Mouse (Mus musculus) liver, embryonic 14.5 days (tissue): ENCODE measurements around the gene Abca1. TPM values are rescaled to one million over a fixed set of nuclear protein-coding genes. Genes with fewer than 3 reads are reported as not detected.

Experiments
- ATAC-seq: fragments of 200-750 bp; cut with Nextera tagmentation; 2 replicates; pipeline ENCODE4 v1.8.0; 2017; ENCODE audit warnings: moderate number of reproducible peaks, mild to moderate bottlenecking, moderate library complexity; ENCODE audit not compliant: insufficient read depth
- DNase-seq, 3 experiments: peaks; one replicate each; pipeline ENCODE4 v3.0.0-alpha.2; 2012 to 2013; ENCODE audit warnings: low read depth in 3 of 3, low spot score in 3 of 3
- H3K27ac ChIP-seq: fragments of 300-500 bp; sonication (generic); 2 replicates; pipeline ENCODE4 v1.5.1; 2014; ENCODE audit warnings: moderate library complexity, mild to moderate bottlenecking, control low read depth, inconsistent platforms
- H3K27me3 ChIP-seq: fragments of 300-500 bp; sonication (generic); 2 replicates; pipeline ENCODE4 v1.6.1; 2014; ENCODE audit warnings: mild to moderate bottlenecking, low read length, moderate library complexity; ENCODE audit not compliant: control insufficient read depth, insufficient read depth
- H3K36me3 ChIP-seq: fragments of 300-500 bp; sonication (generic); replicated peaks from 2 replicates; pipeline ENCODE4 v1.6.1; 2014; ENCODE audit warnings: low read depth; ENCODE audit not compliant: control insufficient read depth, insufficient read depth
- H3K4me1 ChIP-seq, 2 experiments: fragments of 200-500 bp in 1 of 2; fragments of 300-500 bp in 1 of 2; sonication (generic) in 1 of 2; replicated peaks; 2 replicates each; pipeline ENCODE4 v1.6.1; 2012 to 2014; ENCODE audit warnings: antibody characterized with exemption in 1 of 2, inconsistent platforms in 1 of 2, low read length in 1 of 2; ENCODE audit not compliant: control insufficient read depth in 2 of 2, insufficient read depth in 2 of 2
- H3K4me2 ChIP-seq: fragments of 300-500 bp; sonication (generic); 2 replicates; pipeline ENCODE4 v1.6.1; 2014; ENCODE audit warnings: low read depth, mild to moderate bottlenecking, control low read depth, moderate library complexity
- H3K4me3 ChIP-seq, 2 experiments: fragments of 200-500 bp in 1 of 2; fragments of 300-500 bp in 1 of 2; sonication (generic) in 1 of 2; 2 replicates each; pipeline ENCODE4 v1.5.1; 2012 to 2014; ENCODE audit warnings: low read depth in 2 of 2, low read length in 2 of 2, mild to moderate bottlenecking in 2 of 2, control low read depth in 1 of 2, inconsistent platforms in 1 of 2, moderate library complexity in 1 of 2; ENCODE audit not compliant: insufficient read depth in 1 of 2
- H3K9ac ChIP-seq: fragments of 300-500 bp; sonication (generic); replicated peaks from 2 replicates; pipeline ENCODE4 v1.6.1; 2014; ENCODE audit warnings: mild to moderate bottlenecking, control low read depth, moderate library complexity
- H3K9me3 ChIP-seq: fragments of 300-500 bp; sonication (generic); 2 replicates; pipeline ENCODE4 v1.6.1; 2016; ENCODE audit warnings: low read length, mixed read lengths; ENCODE audit not compliant: control insufficient read depth
- CTCF ChIP-seq: IDR thresholded peaks from 2 replicates; pipeline ENCODE4 v1.5.1; 2016; ENCODE audit warnings: antibody characterized with exemption, low read depth, control low read depth
- EP300 ChIP-seq: IDR thresholded peaks from 2 replicates; pipeline ENCODE4 v1.6.1; 2016; ENCODE audit warnings: antibody characterized with exemption, low read depth
- WGBS: fragments of 180-500 bp; shearing (Covaris S2); extraction: QIAGEN DNeasy Blood & Tissue Kit; methylation state at CpG from one replicate; pipeline ENCODE4 v1.1.7; 2014; ENCODE audit not compliant: insufficient replicate concordance; 5-methylcytosine and 5-hydroxymethylcytosine counted together
- polyA plus RNA-seq, 2 experiments: library from polyadenylated mRNA; depleted of rRNA in 1 of 2; stranded (reverse) in 1 of 2; unstranded in 1 of 2; fragments of >200 nt; fragmentation: Nextera tagmentation in 1 of 2; extraction: Ambion mirVana in 1 of 2; gene quantifications; 2 replicates each; pipeline versions ENCODE4 v1.2.1 to v1.2.3; 2012 to 2014

The Abca1 gene
- polyA plus RNA-seq, 2 experiments: 7.0 to 12.0 TPM

- H3K36me3 ChIP-seq: no peaks in the 10 kb centered on the region; the same call in 1 of the 2 replicates
- H3K27me3 ChIP-seq: no peaks in the 10 kb centered on the region
- no peak overlapping the region for H3K4me2 ChIP-seq
- H3K4me1 ChIP-seq: no peaks in the 10 kb centered on the region
- ATAC-seq (no peak), DNase-seq (no peak)
- 38% methylated on average over 4 of the region's 4 CpGs for WGBS
- TF ChIP-seq CTCF (no peak), EP300 (no peak)
- H3K9ac ChIP-seq: no peak overlapping the region
- H3K4me3 ChIP-seq: no peak overlapping the region
- no peak overlapping the region for H3K27ac ChIP-seq
- H3K9me3 ChIP-seq: no peaks in the 10 kb centered on the region
These were observed 70.7 kb downstream of the Abca1 start for GRCm38 (mm10) chr4:53088999-53089398.

DNA sequence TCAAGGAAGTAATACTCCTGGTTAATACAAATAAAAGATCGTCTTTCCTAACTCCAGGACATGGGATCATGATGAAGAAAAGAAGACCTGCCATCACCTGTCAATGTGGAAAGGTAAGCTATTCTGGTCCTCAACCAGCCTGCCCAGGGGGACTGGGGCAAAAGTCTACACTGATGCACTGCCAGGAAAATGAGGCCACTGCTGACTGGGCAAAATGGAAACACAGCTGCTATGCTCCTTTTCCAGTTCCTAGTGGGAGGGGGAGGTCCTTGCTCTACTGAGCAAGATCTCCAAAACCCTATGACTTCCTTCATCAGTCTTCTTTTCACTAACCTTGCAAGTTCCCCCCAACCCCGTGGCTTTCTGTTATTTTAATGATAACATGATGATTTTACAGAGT is 73.1 kb downstream of the Abca1 start:
- no peaks in the 10 kb centered on the region for H3K4me1 ChIP-seq
- H3K9ac ChIP-seq: no peak overlapping the region
- H3K9me3 ChIP-seq: no peaks in the 10 kb centered on the region
- H3K36me3 ChIP-seq: no peaks in the 10 kb centered on the region; the same call in 1 of the 2 replicates
- no peaks in the 10 kb centered on the region for H3K27me3 ChIP-seq
- 49% methylated on average over 2 of the region's 2 CpGs for WGBS
- DNase-seq (no peak), ATAC-seq (no peak)
- TF ChIP-seq EP300 (no peak), CTCF (no peak)
- no peak overlapping the region for H3K4me3 ChIP-seq
- no peak overlapping the region for H3K4me2 ChIP-seq
- H3K27ac ChIP-seq: no peak overlapping the region

- Histone ChIP-seq H3K27me3 (no peaks in the 10 kb centered on the region), H3K9ac (no peak overlapping the region), H3K36me3 (no peaks in the 10 kb centered on the region; the same call in 1 of the 2 replicates), H3K9me3 (no peaks in the 10 kb centered on the region), H3K4me1 (no peaks in the 10 kb centered on the region), H3K4me3 (no peak overlapping the region), H3K27ac (no peak overlapping the region), H3K4me2 (no peak overlapping the region)
- DNase-seq (no peak), ATAC-seq (no peak)
- TF ChIP-seq EP300: no peak
- no peak for TF ChIP-seq CTCF
- 26% methylated on average over 4 of the region's 4 CpGs for WGBS
These were observed 74.1 kb downstream of the Abca1 start for GRCm38 (mm10) chr4:53085634-53086033.

DNA sequence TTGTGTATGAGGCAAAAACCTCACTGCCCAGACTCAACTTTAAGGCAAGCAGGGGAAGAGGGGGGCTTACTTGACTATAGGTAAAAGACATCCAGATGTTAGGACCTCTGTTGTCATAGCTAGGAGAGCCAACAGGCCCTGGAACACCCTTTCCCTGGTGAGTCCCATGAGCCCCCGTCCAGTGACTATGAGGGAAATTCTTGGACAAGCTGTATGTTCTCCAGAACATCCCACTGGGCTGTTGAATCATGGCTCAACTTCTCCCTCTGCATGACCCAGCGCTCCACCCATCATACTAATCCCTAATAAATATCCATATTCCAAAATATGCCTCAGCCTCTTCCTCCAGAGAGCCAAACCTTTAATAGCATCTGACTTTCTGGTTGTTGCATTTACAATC is 76.6 kb downstream of the Abca1 start:
- no peak overlapping the region for H3K4me2 ChIP-seq
- H3K27ac ChIP-seq: no peak overlapping the region
- H3K4me1 ChIP-seq: no peaks in the 10 kb centered on the region
- no peaks in the 10 kb centered on the region for H3K27me3 ChIP-seq
- TF ChIP-seq CTCF: no peak
- no peak for TF ChIP-seq EP300
- DNase-seq (no peak), ATAC-seq (no peak)
- no peaks in the 10 kb centered on the region; the same call in 1 of the 2 replicates for H3K36me3 ChIP-seq
- no peaks in the 10 kb centered on the region for H3K9me3 ChIP-seq
- no peak overlapping the region for H3K9ac ChIP-seq
- H3K4me3 ChIP-seq: no peak overlapping the region
- 65% methylated on average over 2 of the region's 2 CpGs for WGBS

DNA sequence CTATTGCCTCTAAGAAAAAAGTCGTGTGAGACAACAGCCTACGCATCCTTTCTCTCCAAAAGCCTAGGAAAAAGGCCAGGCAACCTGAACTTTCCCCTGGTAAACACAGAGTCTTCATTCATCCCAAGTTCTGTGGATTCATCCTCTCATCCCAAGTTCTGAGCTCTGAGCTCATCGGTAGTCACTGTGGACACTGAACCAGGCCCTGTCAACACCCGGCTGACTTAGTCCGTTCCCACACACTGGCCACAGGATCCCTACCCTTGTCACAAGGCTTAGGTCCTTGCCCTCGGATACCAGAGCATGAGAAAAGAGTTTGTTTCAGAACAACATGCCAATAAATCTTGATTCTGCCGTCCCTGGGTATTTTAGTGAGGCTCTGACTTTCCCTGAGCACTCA is 77.2 kb downstream of the Abca1 start:
- Histone ChIP-seq H3K27ac (no peak overlapping the region), H3K9me3 (no peaks in the 10 kb centered on the region), H3K4me3 (no peak overlapping the region), H3K9ac (no peak overlapping the region), H3K27me3 (no peaks in the 10 kb centered on the region), H3K36me3 (no peaks in the 10 kb centered on the region; the same call in 1 of the 2 replicates), H3K4me1 (no peaks in the 10 kb centered on the region), H3K4me2 (no peak overlapping the region)
- ATAC-seq: no peak
- TF ChIP-seq CTCF (no peak), EP300 (no peak)
- 67% methylated on average over 7 of the region's 7 CpGs for WGBS
- DNase-seq: no peak
